Mouse (Mus musculus) left cerebral cortex, adult 2 months (tissue): ENCODE data around the gene Tmem167b. TPM values are rescaled to one million over a fixed set of nuclear protein-coding genes. Genes with fewer than 3 reads are reported as not detected.
A peak's percentile ranks its signal among the peaks of the same experiment; 100 is the strongest.
"Not testable (repeated sequence)": the region's sequence is repeated elsewhere in the genome, so short reads cannot be mapped to it uniquely, and the experiment has no call there.

Source experiments
- DNase-seq, 2 experiments: peaks; one replicate each; pipeline ENCODE4 v3.0.0; 2021 to 2022; ENCODE audit warnings: low spot score in 2 of 2, mixed read lengths in 1 of 2; ENCODE audit errors: extremely low spot score in 1 of 2
- H3K27ac ChIP-seq: fragments of 200-600 bp; 2 replicates; pipeline ENCODE4 v1.8.1; 2022
- H3K4me3 ChIP-seq: fragments of 200-600 bp; 2 replicates; pipeline ENCODE4 v1.8.1; 2022
- CTCF ChIP-seq: fragments of 200-600 bp; IDR thresholded peaks from 2 replicates; pipeline ENCODE4 v1.8.1; 2022; ENCODE audit warnings: antibody characterized with exemption, mild to moderate bottlenecking, moderate library complexity
- intact Hi-C: fragments of 180-260 bp; cut with DNase I; formaldehyde crosslinking; loops from one replicate; pipeline ENCODE4 v1.15.1; 2025
- total RNA-seq, 2 experiments: library from RNA; stranded (reverse); gene quantifications; 2 replicates each; pipeline ENCODE4 v1.2.3; 2021

Gene Tmem167b
- total RNA-seq, 2 experiments from 2014 or later: 40.9 to 46.1 TPM

DNA sequence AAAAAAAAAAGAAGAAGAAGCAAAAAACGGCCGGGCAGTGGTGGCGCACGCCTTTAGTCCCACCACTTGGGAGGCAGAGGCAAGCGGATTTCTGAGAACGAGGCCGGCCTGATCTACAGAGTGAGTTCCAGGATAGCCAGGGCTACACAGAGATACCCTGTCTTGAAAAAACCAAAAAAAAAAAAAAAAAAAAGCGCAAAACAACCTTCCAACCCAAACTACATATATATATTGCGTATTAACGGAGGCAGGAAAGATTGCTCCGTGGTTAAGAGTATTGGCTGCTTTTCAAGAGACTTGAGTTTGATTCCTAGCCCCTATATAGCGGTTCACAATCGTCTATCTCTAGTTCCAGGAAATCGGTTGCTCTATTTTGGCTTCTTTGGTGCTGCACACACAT is 8.5 kb upstream of the Tmem167b start:
- Histone ChIP-seq H3K4me3 (peak overlapping the region; percentile 93; the same call in 1 of the 2 replicates), H3K27ac (no peak overlapping the region; the same call in 1 of the 2 replicates)
- DNase-seq: no peak
- intact Hi-C loops: no loop called here
- TF ChIP-seq CTCF: no peak

DNA sequence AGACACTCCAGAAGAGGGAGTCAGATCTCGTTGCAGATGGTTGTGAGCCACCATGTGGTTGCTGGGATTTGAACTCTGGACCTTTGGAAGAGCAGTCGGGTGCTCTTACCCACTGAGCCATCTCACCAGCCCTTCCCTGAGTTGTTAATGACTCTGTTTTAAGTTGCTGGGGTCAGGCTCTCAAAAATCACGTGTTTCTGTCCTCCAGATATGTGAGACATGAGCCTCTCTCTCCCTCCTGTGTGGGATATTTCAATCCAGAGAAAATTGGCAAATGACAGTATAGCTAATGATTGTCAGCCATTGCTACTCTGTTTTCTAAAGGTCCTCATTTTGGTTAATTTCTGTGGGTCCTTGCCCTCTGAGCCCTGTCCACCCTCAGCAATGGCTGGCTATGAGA is 7.4 kb upstream of the Tmem167b start:
- not testable (repeated sequence) for H3K4me3 ChIP-seq, DNase-seq, H3K27ac ChIP-seq
- intact Hi-C loops: loop anchor here (10.0 kb wide), 1 partner anchor 285 kb away; the partner anchor contains the start of gene Sort1

DNA sequence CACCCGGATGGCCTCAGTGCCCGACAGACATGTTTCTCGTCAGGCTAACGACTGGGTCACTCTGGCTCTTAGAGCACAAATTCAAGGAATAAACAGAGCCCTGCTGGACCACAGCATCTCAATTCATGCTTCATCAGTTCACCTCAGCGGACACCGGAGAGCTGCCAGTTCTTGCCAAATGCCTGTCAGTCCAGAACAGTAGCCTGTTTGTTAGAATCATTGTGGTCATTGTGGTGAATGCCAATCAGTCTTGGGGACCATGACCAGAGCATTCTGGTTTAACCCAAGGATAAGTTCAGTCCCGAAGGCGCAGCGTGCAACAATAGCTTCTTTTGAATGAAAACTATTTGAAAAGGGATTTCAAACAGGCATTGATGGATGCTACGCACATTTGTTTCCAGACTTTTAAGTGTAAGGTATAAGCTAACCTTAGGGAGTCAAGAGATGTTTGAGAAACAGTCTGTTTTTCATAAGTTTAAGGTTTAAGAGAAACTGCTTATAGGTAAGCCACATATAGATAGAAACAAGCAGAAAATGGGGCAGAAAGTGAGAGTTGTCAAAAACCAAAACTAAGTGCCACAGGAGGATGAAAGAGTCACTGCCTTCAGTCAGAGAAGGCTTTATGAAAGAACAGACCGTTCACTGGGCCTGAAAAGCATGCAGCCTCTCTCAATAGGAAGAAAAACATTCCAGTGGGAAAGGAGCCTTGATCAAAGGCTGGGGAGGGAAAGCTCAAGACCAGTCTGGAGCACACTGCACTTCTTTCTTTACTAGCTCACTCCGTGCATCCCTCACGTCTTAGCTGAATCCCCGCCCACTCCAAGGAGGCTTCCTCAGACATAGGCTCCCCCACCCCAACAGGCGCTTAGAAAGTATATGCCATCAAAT is 6.0 kb upstream of the Tmem167b start:
- peak overlapping the region; percentile 57 for H3K27ac ChIP-seq
- DNase-seq: peak in 1 of 2 experiments; percentile 20
- intact Hi-C loops: loop anchor here (10.0 kb wide), 1 partner anchor 283 kb away; the partner anchor contains the start of gene Sort1
- no peak for TF ChIP-seq CTCF
- no peak overlapping the region for H3K4me3 ChIP-seq

DNA sequence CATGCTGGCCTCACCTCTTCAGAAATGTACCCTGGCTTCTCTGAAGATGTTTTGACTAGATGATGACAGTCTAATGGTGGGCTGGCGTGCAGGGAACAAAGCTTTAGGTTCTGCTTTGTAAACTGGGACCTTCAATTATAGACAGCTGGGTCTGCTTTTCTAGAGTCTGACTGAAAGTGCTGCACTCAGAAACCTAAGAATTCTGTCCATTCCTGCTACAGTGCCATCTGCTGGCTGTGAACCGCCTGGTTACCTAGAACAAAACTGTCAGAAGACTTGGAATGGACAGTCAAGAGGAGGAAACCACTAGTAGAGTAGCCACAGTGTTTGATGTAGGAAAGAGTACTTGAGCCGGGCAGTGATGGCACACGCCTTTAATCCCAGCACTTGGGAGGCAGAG is 1.0 kb upstream of the Tmem167b start:
- peak; percentile 75 to 82 for DNase-seq
- peak overlapping the region; percentile 76 for H3K4me3 ChIP-seq
- H3K27ac ChIP-seq: peak overlapping the region; percentile 96
- peak; percentile 83 for TF ChIP-seq CTCF
- intact Hi-C loops: loop anchor here (2.0 to 10.0 kb wide), 3 partner anchors 96 to 279 kb away; partner anchors contain the start of gene Sort1

DNA sequence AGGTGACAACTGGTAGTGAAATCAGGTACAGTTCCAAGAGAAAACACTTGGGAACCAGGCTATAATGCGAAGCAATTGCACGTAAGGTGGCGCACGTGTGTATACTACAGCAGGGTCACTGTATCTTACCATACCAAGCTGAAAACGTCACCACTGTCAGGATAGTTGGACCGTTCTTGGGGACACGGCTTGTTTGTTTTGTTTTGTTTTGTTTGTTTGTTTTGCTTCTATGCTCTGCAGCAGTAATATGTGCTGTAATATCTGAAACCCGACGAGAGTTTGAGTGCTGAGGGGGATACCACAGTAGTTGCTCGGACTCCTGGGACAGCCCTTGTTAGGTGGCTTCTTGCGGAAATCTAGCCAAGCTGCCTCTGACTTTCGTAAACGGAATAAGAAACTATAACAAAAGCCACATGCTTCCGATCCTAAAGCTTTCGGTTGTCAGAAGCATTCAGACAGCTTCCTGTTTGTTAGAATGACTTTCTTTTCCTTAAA is 558 bp upstream of the Tmem167b start:
- intact Hi-C loops: loop anchor here (1.0 to 10.0 kb wide), 4 partner anchors 9 to 278 kb away; partner anchors contain the start of gene Sort1
- no peak; the same call in none of the 2 replicates for TF ChIP-seq CTCF
- Histone ChIP-seq H3K4me3 (peak overlapping the region; percentile 76), H3K27ac (peak overlapping the region; percentile 96)
- DNase-seq: no peak

DNA sequence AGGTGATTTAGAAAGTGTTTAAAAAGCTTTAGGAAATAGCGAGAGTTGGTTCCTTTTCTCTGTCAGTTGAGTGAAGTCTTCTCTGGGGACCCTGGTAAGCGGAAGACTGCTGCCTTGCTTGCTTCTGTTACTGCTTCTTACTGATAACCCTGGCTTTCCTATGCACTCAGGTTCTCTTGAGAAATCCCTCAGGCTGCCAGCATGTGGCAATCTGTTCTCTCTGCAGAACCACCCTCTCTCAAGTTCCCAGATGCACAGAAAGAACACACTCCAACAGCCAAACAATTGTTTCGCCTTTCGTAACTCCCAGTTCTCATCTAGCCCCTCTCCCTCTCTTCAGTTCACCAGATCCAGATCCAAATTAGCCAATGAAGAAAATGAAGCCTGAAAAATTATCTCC is 4.4 kb downstream of the Tmem167b start:
- DNase-seq: no peak
- intact Hi-C loops: loop anchor here (10.0 kb wide), 1 partner anchor 767 kb away; no protein-coding TSS in a partner anchor
- H3K27ac ChIP-seq: no peak overlapping the region
- H3K4me3 ChIP-seq: no peak overlapping the region
- TF ChIP-seq CTCF: no peak

DNA sequence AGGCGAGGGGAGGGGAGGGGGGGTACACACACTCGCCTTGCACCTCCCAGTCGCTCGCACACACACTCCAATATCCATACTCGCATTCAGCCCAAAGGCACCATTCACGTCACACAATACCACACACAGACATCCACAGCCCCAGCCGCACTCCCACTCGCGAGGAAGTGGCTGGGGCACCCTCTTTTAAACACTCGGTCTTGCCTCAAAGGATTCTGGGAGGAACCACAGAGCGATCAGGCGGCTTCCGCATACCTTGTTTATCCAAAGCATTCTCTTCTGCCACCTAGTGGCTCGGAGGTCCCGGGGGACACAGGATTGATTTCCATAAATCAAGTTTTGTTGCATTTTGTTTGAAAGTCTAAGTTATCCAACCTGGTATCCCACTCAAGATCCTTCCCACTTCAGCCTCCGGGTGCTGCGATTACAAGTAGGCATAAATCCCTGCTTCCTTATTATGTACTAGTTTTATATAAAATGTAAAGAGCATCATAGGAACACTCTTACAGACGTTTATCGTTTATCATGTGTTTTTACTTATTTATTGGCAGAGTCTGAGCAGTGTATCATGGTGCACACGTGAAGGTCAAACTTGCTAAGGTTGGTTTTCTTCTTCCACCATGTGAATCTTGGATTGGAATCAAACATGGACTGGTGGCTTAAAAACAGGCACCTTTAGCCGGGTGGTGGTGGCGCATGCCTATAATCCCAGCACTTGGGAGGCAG is 7.5 kb downstream of the Tmem167b start:
- peak; percentile 93 for DNase-seq
- H3K4me3 ChIP-seq: peak overlapping the region; percentile 82
- H3K27ac ChIP-seq: peak overlapping the region; percentile 97
- intact Hi-C loops: loop anchor here (1.0 to 10.0 kb wide), 3 partner anchors 8 to 770 kb away; partner anchors contain the start of gene Tmem167b
- TF ChIP-seq CTCF: peak; percentile 95

DNA sequence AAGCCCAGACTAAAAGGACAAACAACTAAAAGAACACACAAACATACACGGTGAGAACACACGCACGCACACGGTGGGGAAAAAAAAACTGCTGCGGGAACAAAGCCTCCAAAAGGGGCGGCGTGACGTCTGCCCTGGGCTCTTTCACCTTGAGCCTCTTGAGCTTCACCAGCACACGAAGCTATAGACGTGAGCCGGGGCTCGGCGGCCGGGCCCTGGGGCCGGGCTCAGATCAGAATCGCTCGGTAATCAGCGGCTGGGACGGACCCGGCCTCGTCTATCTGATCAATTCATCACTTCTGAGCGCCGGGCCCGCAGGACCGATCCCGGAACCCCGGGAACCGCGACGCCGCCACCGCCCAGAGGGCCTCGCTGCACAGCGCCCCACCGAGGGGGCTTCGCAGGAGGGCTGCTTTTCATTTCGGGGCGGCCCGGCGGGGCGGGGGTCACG is 8.1 kb downstream of the Tmem167b start:
- no peak for DNase-seq
- H3K4me3 ChIP-seq: peak overlapping the region; percentile 82
- no peak for TF ChIP-seq CTCF
- intact Hi-C loops: loop anchor here (1.0 to 10.0 kb wide), 3 partner anchors 8 to 771 kb away; partner anchors contain the start of gene Tmem167b
- H3K27ac ChIP-seq: peak overlapping the region; percentile 97

DNA sequence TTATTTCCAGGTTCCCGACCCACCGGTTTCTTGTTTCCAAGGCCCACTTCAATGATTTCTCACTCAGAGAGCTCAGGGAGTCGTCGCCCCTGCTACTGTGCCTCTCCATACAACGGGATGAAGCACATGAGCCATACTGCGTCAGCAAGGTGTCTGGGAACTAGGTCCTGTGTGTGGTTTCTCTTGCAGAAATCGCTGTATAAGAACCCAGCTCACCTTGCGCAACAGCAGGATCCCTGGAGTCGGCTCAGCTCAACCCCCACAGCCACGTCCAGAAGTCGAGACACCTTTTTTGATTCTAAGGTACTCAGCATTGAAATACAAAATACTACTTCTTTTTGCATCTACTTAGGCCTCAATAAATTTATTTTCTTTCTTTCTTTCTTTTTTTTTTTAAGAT is 20.0 kb downstream of the Tmem167b start:
- Histone ChIP-seq H3K27ac (no peak overlapping the region), H3K4me3 (no peak overlapping the region)
- intact Hi-C loops: no loop called here
- TF ChIP-seq CTCF: no peak
- DNase-seq: no peak

DNA sequence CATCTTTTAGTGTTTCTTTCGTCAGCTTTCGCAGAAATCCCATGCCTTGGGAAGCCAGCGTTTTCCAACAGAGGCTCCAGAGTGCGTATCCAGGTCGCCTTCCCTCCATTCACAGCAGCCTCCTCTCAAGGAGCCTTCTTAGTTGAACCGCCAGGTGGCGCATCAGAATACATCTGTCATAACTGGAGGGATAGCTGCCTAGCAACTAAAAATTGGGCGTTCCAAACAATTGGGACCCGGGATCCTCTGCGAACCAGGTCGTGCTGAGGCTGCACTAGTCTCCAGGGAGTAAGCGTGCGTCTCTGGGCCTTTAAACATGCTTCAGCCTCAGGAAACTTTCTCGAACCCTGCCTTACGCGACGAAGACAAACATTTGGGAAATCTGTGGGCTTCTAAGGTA is 25.0 kb downstream of the Tmem167b start:
- H3K27ac ChIP-seq: peak overlapping the region; percentile 96
- TF ChIP-seq CTCF: peak; percentile 88
- intact Hi-C loops: loop anchor here (1.0 kb wide), 1 partner anchor 17 kb away; no protein-coding TSS in a partner anchor

DNA sequence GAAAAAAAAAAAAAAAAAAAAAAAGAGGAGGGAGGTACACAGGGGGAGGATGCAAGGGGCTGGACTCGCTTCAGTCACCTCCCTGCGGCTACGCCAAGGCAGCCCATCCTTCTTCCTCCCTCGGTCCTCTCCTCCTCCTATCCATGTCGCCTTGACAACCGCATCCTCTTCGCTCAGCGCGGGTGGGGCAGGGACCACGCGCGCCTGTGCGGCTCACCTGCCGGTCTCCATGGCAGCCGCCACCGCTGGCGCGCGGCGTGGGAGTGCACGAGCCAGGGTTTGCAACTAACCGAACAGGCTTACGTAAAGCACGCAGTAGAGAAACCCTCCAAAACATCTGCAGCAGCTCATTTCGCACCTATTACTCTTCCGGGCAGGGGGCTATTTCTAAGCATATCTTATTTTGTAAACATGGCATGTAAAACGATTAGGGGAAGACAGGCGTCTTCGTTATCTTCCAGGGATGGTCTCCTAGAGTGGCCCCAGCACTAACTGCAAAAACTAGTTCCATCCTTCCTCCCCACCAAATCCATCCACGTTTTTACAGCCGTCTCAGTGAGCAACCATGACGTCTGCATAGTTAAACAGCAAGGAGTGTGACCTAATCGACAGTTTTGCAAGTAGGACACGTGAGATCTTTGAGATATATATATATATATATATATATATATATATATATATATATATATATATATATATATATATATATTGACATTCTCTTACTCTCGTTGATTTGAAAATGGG is 25.6 kb downstream of the Tmem167b start, which contains the start of gene 5330417C22Rik:
Gene 5330417C22Rik, minus strand, starts transcription at position 20 of the 744 bp plus-strand sequence.
- TF ChIP-seq CTCF: no peak
- intact Hi-C loops: loop anchor here (1.0 kb wide), 1 partner anchor 18 kb away; no protein-coding TSS in a partner anchor
- DNase-seq: peak; percentile 91 to 93
- peak within 1 kb of the TSS; percentile 60 for H3K4me3 ChIP-seq
- peak within 1 kb of the TSS; percentile 96 for H3K27ac ChIP-seq

More for the DNA sequence above, 25.0 kb downstream of the Tmem167b start:
- peak overlapping the region; percentile 60 for H3K4me3 ChIP-seq
- DNase-seq: peak; percentile 86 to 89
